Mouse (Mus musculus): ENCODE results near the gene Fbxo9. TPM values are rescaled to one million over a fixed set of nuclear protein-coding genes. Genes with fewer than 3 reads are reported as not detected.

The Fbxo9 gene
- total and polyA plus RNA-seq, 3 experiments: 14.3 to 24.2 (median 18.3) TPM

GRCm38 (mm10) chr9:78126643-78127042 is 17.8 kb upstream of the Fbxo9 start:
- Histone ChIP-seq H3K27me3 (replicated peaks) (no peaks in the 10 kb centered on the region), H3K4me1 (ENCODE audit: control insufficient read depth in 1 of 2, insufficient read depth in 2 of 2) (peaks cover 0 to 15% of the 10 kb centered on the region in 2 experiments; a peak in 2 of 4 replicates), H3K4me3 (replicated peaks in 1 of 3; ENCODE audit: low read depth in 2 of 3, low read length in 2 of 3, poor library complexity in 1 of 3) (no peak overlapping the region), H3K9me3 (replicated peaks; ENCODE audit: low read length) (no peaks in the 10 kb centered on the region), H3K9ac (ENCODE audit: insufficient read depth, low read depth) (no peak overlapping the region), H3K27ac (ENCODE audit: insufficient read depth, low read depth) (no peak overlapping the region), H3K4me2 (ENCODE audit: insufficient read depth, low read depth, poor library complexity, severe bottlenecking) (no peak overlapping the region), H3K79me2 (replicated peaks; ENCODE audit: control insufficient read depth, extremely low read depth, insufficient read depth, poor library complexity, severe bottlenecking) (no peaks in the 10 kb centered on the region), H3K36me3 (replicated peaks in 1 of 2; ENCODE audit: control insufficient read depth in 1 of 2, insufficient read depth in 1 of 2, low read length in 1 of 2) (peaks cover 0 to 11% of the 10 kb centered on the region in 2 experiments)
- dilution Hi-C loops (cut with MboI; ENCODE audit: extremely low pct_ligation_motif_present, extremely low pct_unique_long_range_greater_than_20kb, low sequenced_read_pairs): no loop called here
- TF ChIP-seq SIN3A (IDR thresholded peaks at IDR 0.05; ENCODE audit: low read length) (no peak), ELF1 (IDR thresholded peaks at IDR 0.05; ENCODE audit: low read depth, low read length) (no peak), CHD1 (IDR thresholded peaks at IDR 0.05; ENCODE audit: low read depth, low read length) (no peak), SMC3 (IDR thresholded peaks at IDR 0.05; ENCODE audit: low read depth, low read length) (no peak), GABPA (IDR thresholded peaks at IDR 0.05; ENCODE audit: insufficient replicate concordance, low read depth, low read length) (no peak), ZC3H11A (IDR thresholded peaks at IDR 0.05; ENCODE audit: low read depth, low read length) (no peak), TBP (conservative IDR thresholded peaks at IDR 0.05; ENCODE audit: low read depth, low read length) (no peak), NELFE (IDR thresholded peaks at IDR 0.05; ENCODE audit: low read depth, low read length) (no peak), CHD2 (IDR thresholded peaks at IDR 0.05; ENCODE audit: low read length) (no peak), HCFC1 (IDR thresholded peaks at IDR 0.05; ENCODE audit: low read depth, low read length) (no peak), EP300 (IDR thresholded peaks at IDR 0.05; ENCODE audit: low read length) (no peak), ETS1 (conservative IDR thresholded peaks at IDR 0.05; ENCODE audit: low read depth, low read length) (no peak), ZKSCAN1 (IDR thresholded peaks at IDR 0.05; ENCODE audit: borderline replicate concordance, low read depth, low read length) (no peak), NRF1 (IDR thresholded peaks at IDR 0.05; ENCODE audit: low read depth, low read length) (no peak), MAX (IDR thresholded peaks at IDR 0.05; ENCODE audit: low read length) (no peak), IRF4 (IDR thresholded peaks at IDR 0.05; ENCODE audit: low read depth, low read length) (no peak)
- in situ Hi-C loops (cut with MboI; ENCODE audit: low pct_ligation_motif_present, low pct_unique_long_range_greater_than_20kb, low sequenced_read_pairs): no loop called here
- DNase-seq (ENCODE audit: extremely low read depth): no peak

- peaks cover 0 to 15% of the 10 kb centered on the region in 2 experiments; a peak in 2 of 4 replicates for H3K4me1 ChIP-seq (ENCODE audit: control insufficient read depth in 1 of 2, insufficient read depth in 2 of 2)
- H3K27me3 ChIP-seq (replicated peaks): no peaks in the 10 kb centered on the region
- H3K4me3 ChIP-seq (replicated peaks in 1 of 3; ENCODE audit: low read depth in 2 of 3, low read length in 2 of 3, poor library complexity in 1 of 3): no peak overlapping the region
- no peaks in the 10 kb centered on the region for H3K79me2 ChIP-seq (replicated peaks; ENCODE audit: control insufficient read depth, extremely low read depth, insufficient read depth, poor library complexity, severe bottlenecking)
- no peak overlapping the region for H3K4me2 ChIP-seq (ENCODE audit: insufficient read depth, low read depth, poor library complexity, severe bottlenecking)
- no peak overlapping the region for H3K9ac ChIP-seq (ENCODE audit: insufficient read depth, low read depth)
- no peak for DNase-seq (ENCODE audit: extremely low read depth)
- TF ChIP-seq NELFE (IDR thresholded peaks at IDR 0.05; ENCODE audit: low read depth, low read length) (no peak), RCOR1 (conservative IDR thresholded peaks at IDR 0.05; ENCODE audit: low read depth, low read length) (no peak), MEF2A (IDR thresholded peaks at IDR 0.05; ENCODE audit: borderline replicate concordance, low read depth, low read length) (no peak), POLR2AphosphoS2 (IDR thresholded peaks at IDR 0.05; ENCODE audit: low read depth, low read length) (no peak), NRF1 (IDR thresholded peaks at IDR 0.05; ENCODE audit: low read depth, low read length) (no peak), KAT2A (IDR thresholded peaks at IDR 0.05; ENCODE audit: insufficient replicate concordance, low read length) (no peak), RAD21 (IDR thresholded peaks at IDR 0.05; ENCODE audit: low read depth, low read length) (no peak), PAX5 (IDR thresholded peaks at IDR 0.05; ENCODE audit: low read length) (no peak), ETS1 (conservative IDR thresholded peaks at IDR 0.05; ENCODE audit: low read depth, low read length) (no peak), SIN3A (IDR thresholded peaks at IDR 0.05; ENCODE audit: low read length) (no peak), TCF12 (IDR thresholded peaks at IDR 0.05; ENCODE audit: low read depth, low read length) (no peak), MXI1 (IDR thresholded peaks at IDR 0.05; ENCODE audit: low read depth, low read length) (no peak)
- in situ Hi-C loops (cut with MboI; ENCODE audit: low pct_ligation_motif_present, low pct_unique_long_range_greater_than_20kb, low sequenced_read_pairs) (no loop called here), dilution Hi-C loops (cut with MboI; ENCODE audit: extremely low pct_ligation_motif_present, extremely low pct_unique_long_range_greater_than_20kb, low sequenced_read_pairs) (no loop called here)
- peaks cover 0 to 7% of the 10 kb centered on the region in 2 experiments for H3K36me3 ChIP-seq (replicated peaks in 1 of 2; ENCODE audit: control insufficient read depth in 1 of 2, insufficient read depth in 1 of 2, low read length in 1 of 2)
- H3K27ac ChIP-seq (ENCODE audit: insufficient read depth, low read depth): no peak overlapping the region
- no peaks in the 10 kb centered on the region for H3K9me3 ChIP-seq (replicated peaks; ENCODE audit: low read length)
These were observed 17.1 kb upstream of the Fbxo9 start for GRCm38 (mm10) chr9:78126007-78126406.

Data from CH12.LX (cell line).